Mouse (Mus musculus) heart, postnatal 0 days (tissue): Measurements from ENCODE around the gene Arl8a.

Source experiments
- CTCF ChIP-seq: IDR thresholded peaks from 2 replicates; pipeline ENCODE4 v1.5.1; 2016; ENCODE audit warnings: antibody characterized with exemption, control low read depth, low read depth
- EP300 ChIP-seq: IDR thresholded peaks from 2 replicates; pipeline ENCODE4 v1.6.1; 2016; ENCODE audit warnings: antibody characterized with exemption, low read depth

DNA sequence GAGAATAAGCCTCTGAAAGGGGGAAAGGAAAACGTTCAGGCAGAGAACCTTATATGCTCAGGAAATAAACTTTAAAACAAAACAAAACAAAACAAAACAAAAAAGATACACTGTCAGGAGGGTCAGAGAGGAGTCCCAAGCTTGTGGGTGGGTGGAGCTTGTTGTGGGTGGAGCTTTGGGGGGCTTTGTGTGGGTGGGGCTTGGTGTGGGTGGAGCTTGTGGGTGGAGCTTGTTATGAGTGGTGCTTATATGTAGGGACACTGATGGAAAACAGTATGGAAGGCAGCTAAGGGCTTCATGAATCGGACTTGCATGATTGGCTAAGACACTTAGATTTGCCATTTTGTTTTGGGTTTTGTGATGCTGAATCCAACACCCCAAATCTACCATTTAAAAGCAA, 6.7 kb upstream of the Arl8a start:
- no peak for TF ChIP-seq CTCF
- no peak for TF ChIP-seq EP300
